Mouse (Mus musculus) liver, postnatal 0 days (tissue): Measurements from ENCODE around the gene Ano5.

Source experiments
- CTCF ChIP-seq: sonication (generic); IDR thresholded peaks from 2 replicates; pipeline ENCODE4 v1.5.1; 2016; ENCODE audit warnings: antibody characterized with exemption, low read depth
- EP300 ChIP-seq: IDR thresholded peaks from 2 replicates; pipeline ENCODE4 v1.6.1; 2016; ENCODE audit warnings: antibody characterized with exemption, low read depth, mild to moderate bottlenecking

GRCm38 (mm10) chr7:51510671-51511651 is at the start of gene Ano5:
- TF ChIP-seq CTCF (no peak), EP300 (no peak)
